Mouse (Mus musculus) testis, adult 2 months (tissue): ENCODE results near the gene Abat. TPM values are rescaled to one million over a fixed set of nuclear protein-coding genes. Genes with fewer than 3 reads are reported as not detected.
A peak's percentile ranks its signal among the peaks of the same experiment; 100 is the strongest.

ENCODE experiments used
- H3K27ac ChIP-seq: fragments of 200-500 bp; 2 replicates; pipeline ENCODE4 v1.5.1; 2012; ENCODE audit warnings: low read depth, low read length; ENCODE audit not compliant: control insufficient read depth, insufficient read depth
- H3K27me3 ChIP-seq: fragments of 200-500 bp; 2 replicates; pipeline ENCODE4 v1.6.1; 2012; ENCODE audit warnings: mild to moderate bottlenecking, low read length, moderate library complexity; ENCODE audit not compliant: control insufficient read depth, insufficient read depth
- H3K36me3 ChIP-seq: fragments of 200-500 bp; 2 replicates; pipeline ENCODE4 v1.6.1; 2012; ENCODE audit warnings: mild to moderate bottlenecking, low read length; ENCODE audit not compliant: control insufficient read depth, insufficient read depth
- H3K4me1 ChIP-seq: fragments of 200-500 bp; 2 replicates; pipeline ENCODE4 v1.6.1; 2012; ENCODE audit warnings: low read length; ENCODE audit not compliant: control insufficient read depth, insufficient read depth
- H3K4me3 ChIP-seq: fragments of 200-500 bp; 2 replicates; pipeline ENCODE4 v1.5.1; 2012; ENCODE audit warnings: low read depth, mild to moderate bottlenecking, low read length, moderate library complexity, mixed read lengths; ENCODE audit not compliant: control insufficient read depth
- CTCF ChIP-seq: fragments of 200-500 bp; IDR thresholded peaks from 2 replicates; pipeline ENCODE4 v1.5.1; 2012; ENCODE audit warnings: low read depth, mild to moderate bottlenecking, inconsistent platforms, low read length, moderate library complexity; ENCODE audit not compliant: control insufficient read depth, insufficient read depth, insufficient replicate concordance
- POLR2A ChIP-seq: fragments of 200-500 bp; IDR thresholded peaks from 2 replicates; pipeline ENCODE4 v1.6.1; 2012; ENCODE audit warnings: low read depth, mild to moderate bottlenecking, inconsistent platforms, low read length, moderate library complexity; ENCODE audit not compliant: control insufficient read depth
- polyA plus RNA-seq: library from polyadenylated mRNA; depleted of rRNA; stranded (reverse); fragments of >200 nt; gene quantifications from 2 replicates; pipeline ENCODE4 v1.2.3, GENCODE M21; 2012; rRNA removed

Gene Abat
- polyA plus RNA-seq, result 14.7 and 21.2 TPM in 2 replicates

GRCm38 (mm10) chr16:8513236-8513906, at the start of gene Abat:
Gene Abat, plus strand, starts transcription at chr16:8513429.
- no peaks in the 10 kb centered on the region for H3K36me3 ChIP-seq
- peak; percentile 61; the same call in 1 of the 2 replicates for TF ChIP-seq POLR2A
- TF ChIP-seq CTCF, result no peak
- peaks cover 15% of the 10 kb centered on the region for H3K4me1 ChIP-seq
- no peaks in the 10 kb centered on the region for H3K27me3 ChIP-seq
- H3K4me3 ChIP-seq, result peak within 1 kb of the TSS; percentile 86
- peak within 1 kb of the TSS; percentile 32; the same call in 1 of the 2 replicates for H3K27ac ChIP-seq

GRCm38 (mm10) chr16:8470132-8470531, 43.1 kb upstream of the Abat start:
- H3K4me1 ChIP-seq, result peaks cover 6% of the 10 kb centered on the region; the same call in 1 of the 2 replicates
- no peak overlapping the region; the same call in 1 of the 2 replicates for H3K4me3 ChIP-seq
- H3K36me3 ChIP-seq, result no peaks in the 10 kb centered on the region; the same call in 1 of the 2 replicates
- TF ChIP-seq CTCF (no peak), POLR2A (no peak)
- H3K27ac ChIP-seq, result no peak overlapping the region
- H3K27me3 ChIP-seq, result no peaks in the 10 kb centered on the region

GRCm38 (mm10) chr16:8470603-8471481, 42.4 kb upstream of the Abat start, which contains the start of gene Mettl22:
Gene Mettl22, plus strand, starts transcription at chr16:8470788.
- peak within 1 kb of the TSS; percentile 83 for H3K4me3 ChIP-seq
- H3K27ac ChIP-seq, result peak within 1 kb of the TSS; percentile 74
- TF ChIP-seq POLR2A, result peak; percentile 73; the same call in 1 of the 2 replicates
- TF ChIP-seq CTCF, result 0 out of 2 replicates have a peak, but pooled peaks have one; percentile 1
- no peaks in the 10 kb centered on the region for H3K27me3 ChIP-seq
- peaks cover 6% of the 10 kb centered on the region; the same call in 1 of the 2 replicates for H3K4me1 ChIP-seq
- H3K36me3 ChIP-seq, result no peaks in the 10 kb centered on the region; the same call in 1 of the 2 replicates

- Histone ChIP-seq H3K27me3 (no peaks in the 10 kb centered on the region), H3K36me3 (no peaks in the 10 kb centered on the region; the same call in 1 of the 2 replicates), H3K4me3 (no peak overlapping the region), H3K4me1 (no peaks in the 10 kb centered on the region), H3K27ac (no peak overlapping the region)
- TF ChIP-seq CTCF (no peak), POLR2A (no peak)
Measured at GRCm38 (mm10) chr16:8487396-8488005, 25.7 kb upstream of the Abat start.

GRCm38 (mm10) chr16:8489340-8489739, 23.9 kb upstream of the Abat start:
- Histone ChIP-seq H3K36me3 (no peaks in the 10 kb centered on the region; the same call in 1 of the 2 replicates), H3K27me3 (no peaks in the 10 kb centered on the region), H3K4me3 (no peak overlapping the region), H3K4me1 (no peaks in the 10 kb centered on the region), H3K27ac (no peak overlapping the region)
- no peak for TF ChIP-seq CTCF
- TF ChIP-seq POLR2A, result no peak

- Histone ChIP-seq H3K4me3 (no peak overlapping the region), H3K36me3 (no peaks in the 10 kb centered on the region), H3K4me1 (no peaks in the 10 kb centered on the region), H3K27me3 (no peaks in the 10 kb centered on the region), H3K27ac (no peak overlapping the region)
- TF ChIP-seq CTCF, result no peak
- no peak for TF ChIP-seq POLR2A
Measured at GRCm38 (mm10) chr16:8491743-8492490, 21.3 kb upstream of the Abat start.
